Mouse (Mus musculus) embryo, embryonic 11 days (tissue): ENCODE results near the gene Tas2r143.

Experiments
- DNase-seq: peaks from one replicate; pipeline ENCODE4 v3.0.0-alpha.2; 2015

Gene Tas2r143

DNA sequence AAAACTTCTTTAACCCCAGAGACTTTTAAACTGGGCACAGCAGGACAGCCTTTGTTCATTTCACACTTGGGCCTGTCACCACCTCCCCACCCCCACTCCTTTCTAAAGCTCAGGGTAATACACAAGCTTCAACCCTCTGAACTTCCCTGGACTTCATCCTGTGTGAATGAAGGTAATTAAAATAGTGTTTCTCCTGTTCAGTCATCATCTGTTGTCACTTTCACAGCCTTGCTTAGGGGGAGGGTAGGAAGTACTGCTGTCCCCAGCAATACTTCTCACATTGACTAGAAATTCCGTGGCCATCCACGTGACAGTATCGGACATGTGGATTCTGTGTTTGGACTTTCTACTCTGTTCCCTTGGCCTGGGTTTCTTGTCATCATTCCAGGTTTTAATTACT lies 30.2 kb upstream of the Tas2r143 start:
- DNase-seq, result peak; percentile 53

- no peak for DNase-seq
Measured at GRCm38 (mm10) chr6:42370630-42371363, 29.2 kb upstream of the Tas2r143 start.

DNA sequence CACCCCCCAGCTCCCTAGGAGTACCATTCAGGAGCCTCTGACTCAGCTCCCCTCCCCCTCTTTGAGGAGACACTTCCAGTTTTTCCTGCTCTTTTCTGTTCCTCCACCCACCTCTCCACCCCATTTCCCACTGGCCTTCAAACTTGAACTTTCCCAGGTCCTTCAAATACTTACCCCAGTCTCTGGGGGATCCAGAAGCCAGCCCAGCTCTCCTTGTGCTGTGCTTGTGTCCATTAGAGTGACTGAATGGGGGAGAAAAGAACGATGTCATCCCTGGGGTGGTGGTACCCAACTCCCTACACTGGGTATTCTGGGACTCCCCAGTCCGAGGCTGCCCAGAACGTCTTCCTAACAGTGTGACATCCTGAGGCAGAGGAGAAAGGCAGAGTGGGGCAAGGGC lies 28.0 kb upstream of the Tas2r143 start:
- no peak for DNase-seq

DNA sequence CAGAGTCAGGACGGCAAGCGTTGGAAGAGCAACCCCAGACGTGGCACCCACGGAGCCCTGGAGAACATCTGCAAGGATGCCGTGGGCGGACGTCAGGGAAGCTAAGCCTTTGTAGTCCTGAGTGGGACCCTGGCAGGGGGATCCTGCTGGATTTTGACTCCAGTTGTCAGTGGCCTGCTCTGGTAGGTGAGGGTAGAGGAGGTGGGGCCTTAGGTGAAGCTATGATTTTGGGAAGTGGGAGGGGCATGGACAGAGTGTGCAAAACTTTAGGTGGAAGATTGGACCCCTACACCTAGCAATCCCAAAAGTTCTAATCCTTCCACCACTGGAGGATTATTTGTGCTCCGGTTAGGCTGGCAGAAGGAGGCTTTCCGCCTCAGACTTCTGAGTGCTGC lies 27.6 kb upstream of the Tas2r143 start:
- DNase-seq, result no peak

DNA sequence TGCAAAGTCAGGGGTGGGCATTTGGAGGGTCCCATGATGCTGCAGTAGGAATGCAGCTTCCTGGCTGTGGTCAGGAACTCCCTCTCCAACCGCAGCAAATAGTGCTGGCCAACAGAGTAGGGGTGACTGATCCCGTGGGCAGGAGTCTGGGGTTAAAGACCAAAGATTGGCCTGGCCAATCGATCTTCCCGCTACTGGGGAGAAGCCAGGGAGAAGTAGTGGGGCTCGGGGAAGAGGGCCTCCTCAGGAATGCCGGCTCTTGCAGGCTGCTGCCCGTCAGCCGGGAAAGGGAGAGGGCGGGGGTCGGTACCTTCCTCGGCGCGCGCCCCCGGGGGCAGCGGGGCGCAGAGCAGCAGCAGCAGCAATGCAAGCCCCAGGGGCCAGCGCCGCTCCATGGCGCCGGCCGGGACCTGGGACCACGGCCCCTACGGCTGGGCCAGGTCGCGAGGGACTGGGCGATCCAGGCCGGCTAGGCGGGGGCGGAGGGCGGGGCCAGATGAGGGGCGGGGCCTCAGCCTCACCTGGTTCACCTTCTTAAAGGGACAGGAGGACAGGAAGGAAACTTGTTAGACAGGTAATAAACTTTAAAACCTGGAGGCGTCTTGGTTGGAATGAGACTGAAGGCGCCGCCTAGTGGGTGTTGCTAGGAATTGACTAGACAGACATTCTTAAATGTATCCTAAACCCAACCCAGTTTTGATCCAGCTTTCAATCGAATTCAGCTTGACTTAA lies 27.1 kb upstream of the Tas2r143 start, which contains the start of gene Epha1:
Gene Epha1, minus strand, starts transcription at position 453 of the 732 bp plus-strand sequence.
- DNase-seq, result peak; percentile 74

DNA sequence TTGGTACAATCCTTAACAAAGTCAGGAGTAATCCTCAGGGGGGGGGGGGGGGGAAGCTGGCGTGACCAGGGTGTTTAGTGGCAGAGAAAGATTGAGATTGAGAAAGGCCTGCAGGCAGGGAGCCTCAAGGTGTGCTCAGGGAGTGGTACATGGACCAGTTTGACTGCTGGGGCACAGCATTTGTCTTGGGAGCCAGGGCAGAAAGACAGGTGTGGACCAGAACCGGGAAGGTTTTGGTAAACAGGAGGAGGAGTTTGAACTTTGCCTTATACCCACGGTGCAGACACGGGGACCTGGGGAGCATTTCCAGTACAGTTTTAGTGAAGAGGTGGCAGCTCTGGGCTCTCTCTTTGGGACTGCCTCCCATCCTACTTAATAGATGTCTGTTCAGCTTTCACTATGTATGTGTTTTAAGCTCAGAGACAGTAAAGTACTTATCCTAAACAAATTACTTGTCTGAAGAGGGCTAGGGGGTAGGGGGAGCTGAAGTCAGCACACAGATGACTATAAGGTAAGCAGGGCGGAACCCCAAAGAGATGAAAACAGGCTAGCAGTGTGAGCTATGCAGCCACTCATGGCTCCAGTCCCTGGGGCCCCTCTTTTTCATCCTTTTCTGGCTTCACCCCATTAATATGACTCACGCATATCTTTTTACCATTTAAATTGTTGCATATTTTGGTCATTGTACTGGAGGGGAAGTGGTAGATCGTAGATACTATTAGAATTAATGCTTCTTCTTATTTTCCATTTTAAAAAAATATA lies 26.2 kb upstream of the Tas2r143 start:
- no peak for DNase-seq

DNA sequence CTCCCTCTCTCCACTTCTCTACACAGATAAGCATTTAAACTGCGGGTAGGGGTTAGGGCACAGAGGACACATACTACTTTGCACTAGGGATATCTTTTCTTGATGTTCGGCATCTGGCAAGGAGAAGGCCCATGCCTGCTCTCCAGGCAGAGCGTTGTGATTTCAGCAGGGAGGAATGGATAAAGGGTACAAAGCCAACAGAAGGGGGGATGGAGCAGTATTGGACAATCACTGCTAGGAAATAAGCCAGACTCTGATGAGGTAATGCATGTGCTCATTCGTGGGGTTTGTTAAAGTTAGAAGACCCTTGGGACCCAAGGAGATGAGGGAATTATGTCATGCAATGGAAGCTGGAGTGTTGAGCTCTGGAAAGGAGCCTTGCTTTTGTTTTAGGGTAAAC lies 25.3 kb upstream of the Tas2r143 start:
- DNase-seq, result no peak

GRCm38 (mm10) chr6:42375131-42375530 lies 24.9 kb upstream of the Tas2r143 start:
- DNase-seq, result no peak

- DNase-seq, result no peak
Measured at GRCm38 (mm10) chr6:42376016-42376415, 24.0 kb upstream of the Tas2r143 start.

- DNase-seq, result no peak
Measured at GRCm38 (mm10) chr6:42376504-42377019, 23.5 kb upstream of the Tas2r143 start.

DNA sequence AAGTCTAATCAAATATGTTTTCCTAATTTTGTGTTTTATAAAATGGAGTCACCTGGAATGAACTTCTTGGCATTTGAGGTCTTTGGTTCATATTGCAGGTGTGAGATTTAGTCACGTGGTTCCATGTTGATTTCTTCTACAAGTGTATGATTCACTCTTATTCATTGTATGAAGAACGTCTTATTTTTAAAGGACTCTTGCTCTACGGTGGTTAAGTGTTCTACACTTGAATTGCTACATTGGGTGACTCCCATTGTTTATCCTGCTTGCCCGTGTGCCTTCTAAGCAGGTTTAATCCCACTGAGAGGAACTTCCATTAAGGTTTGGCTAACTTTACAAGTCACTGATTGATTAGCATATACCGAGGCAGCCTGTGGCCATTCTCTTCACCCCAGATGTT lies 22.8 kb upstream of the Tas2r143 start:
- no peak for DNase-seq

DNA sequence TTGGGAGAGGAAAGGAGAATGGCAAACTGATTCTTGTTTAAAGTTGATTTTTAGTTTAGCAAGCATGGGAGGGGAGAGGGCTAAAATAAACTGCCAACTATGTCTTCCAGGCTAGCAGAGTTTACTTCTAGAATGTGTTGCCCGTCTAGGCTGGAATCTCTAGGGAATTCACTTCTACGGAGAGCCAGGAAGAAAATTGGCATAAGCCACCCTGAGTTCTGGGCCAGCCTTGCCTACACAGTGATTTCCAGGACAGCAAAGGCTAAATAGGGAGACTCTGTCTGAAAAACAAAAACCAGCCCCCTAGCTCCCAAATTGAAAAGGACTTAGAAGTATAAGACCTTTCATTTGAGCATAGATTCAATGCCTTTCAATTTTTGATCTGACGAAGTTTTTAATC lies 20.5 kb upstream of the Tas2r143 start:
- no peak for DNase-seq

- peak; percentile 70 for DNase-seq
Measured at GRCm38 (mm10) chr6:42380416-42381144, 19.5 kb upstream of the Tas2r143 start.

GRCm38 (mm10) chr6:42381221-42381620 lies 18.8 kb upstream of the Tas2r143 start:
- DNase-seq, result no peak

DNA sequence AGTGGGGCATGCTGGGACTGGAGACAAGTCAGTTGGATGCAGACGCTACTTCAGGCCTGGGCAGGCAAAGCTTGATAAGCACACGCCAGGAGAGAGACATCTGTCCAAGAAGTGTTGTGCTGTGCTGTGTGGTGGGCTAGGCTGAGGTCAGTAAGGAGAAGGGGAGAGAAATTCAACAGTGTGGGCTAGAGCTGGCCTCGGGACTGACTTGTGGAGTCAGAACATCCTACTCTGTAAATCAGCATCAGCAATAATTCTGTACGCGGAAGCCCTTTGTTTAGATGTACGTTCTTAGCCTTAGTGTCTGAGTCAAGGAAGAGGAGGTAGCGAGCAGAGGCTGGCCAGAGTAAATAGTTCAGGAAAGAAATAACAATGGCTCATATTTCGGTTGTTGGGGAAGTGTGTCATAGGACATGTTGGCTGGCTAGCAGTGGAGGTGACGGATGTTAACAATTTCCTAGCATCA lies 18.1 kb upstream of the Tas2r143 start:
- no peak for DNase-seq

DNA sequence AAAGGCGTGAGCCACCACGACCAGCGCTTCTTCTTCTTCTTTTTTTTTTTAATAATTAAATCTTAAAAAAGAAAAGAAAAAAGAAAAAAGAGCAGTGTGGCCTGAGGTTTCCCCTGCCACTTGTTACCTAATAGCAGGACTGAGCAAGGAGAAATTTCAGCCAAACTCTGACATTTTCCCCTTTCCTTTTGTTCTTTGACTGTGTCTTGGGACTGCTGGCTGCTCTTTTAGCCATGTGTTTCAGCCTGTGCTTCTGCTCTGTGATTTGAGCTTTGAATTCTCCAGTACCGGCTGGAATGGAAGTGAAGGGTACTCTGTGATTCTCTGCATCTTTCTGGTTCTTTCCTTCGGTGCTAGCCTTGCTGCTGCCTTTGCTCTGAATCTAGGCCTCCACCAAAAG lies 16.7 kb upstream of the Tas2r143 start:
- DNase-seq, result no peak

GRCm38 (mm10) chr6:42385635-42386034 lies 14.4 kb upstream of the Tas2r143 start:
- no peak for DNase-seq

- no peak for DNase-seq
Measured at GRCm38 (mm10) chr6:42391796-42392330, 8.2 kb upstream of the Tas2r143 start.

DNA sequence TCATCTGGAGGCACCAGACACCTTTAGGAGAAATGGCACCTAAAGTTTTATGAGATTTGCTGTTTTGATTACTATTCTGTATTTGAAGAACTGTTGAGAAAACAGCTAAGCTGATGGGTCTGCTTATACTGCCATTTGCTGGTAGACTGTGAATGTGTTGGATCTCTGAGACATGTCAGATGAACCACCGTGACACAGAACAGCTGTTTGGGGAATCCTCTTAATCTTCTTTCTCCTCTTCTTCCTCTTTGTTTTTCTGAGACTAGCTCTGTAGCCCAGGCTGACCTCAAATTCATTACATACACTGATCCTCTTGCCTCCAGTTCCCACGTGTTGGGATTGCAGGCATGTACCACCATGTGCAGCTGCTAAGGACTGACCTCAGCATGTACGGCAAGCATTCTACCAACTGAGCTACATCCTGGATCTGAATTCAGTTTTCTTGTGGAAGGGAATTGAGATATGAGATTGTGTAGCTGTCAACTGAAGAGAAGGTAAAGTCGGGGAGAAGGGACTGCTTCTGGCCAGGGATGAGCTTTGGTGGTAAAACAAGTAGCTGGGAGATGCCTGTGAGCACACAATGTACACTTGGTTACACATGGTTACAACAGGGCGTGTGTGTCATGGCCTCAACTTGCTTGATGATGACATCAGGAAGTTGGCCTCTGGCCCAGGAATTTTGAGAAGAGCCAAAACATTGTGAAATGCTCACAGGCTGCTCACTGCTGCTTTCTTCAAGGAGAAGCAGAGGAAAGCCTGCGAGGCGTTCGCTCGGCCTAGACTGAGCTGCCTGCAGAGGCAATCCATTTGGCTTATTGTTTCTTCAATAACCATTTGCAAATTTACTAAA lies 3.9 kb upstream of the Tas2r143 start:
- DNase-seq, result no peak

- DNase-seq, result no peak
Measured at GRCm38 (mm10) chr6:42397041-42397657, 2.9 kb upstream of the Tas2r143 start.

- DNase-seq, result no peak
Measured at GRCm38 (mm10) chr6:42398285-42398684, 1.8 kb upstream of the Tas2r143 start.
